Mouse (Mus musculus) cerebellum, adult 2 months (tissue): ENCODE results near the gene Il12a.
"Not testable (repeated sequence)": the region's sequence is repeated elsewhere in the genome, so short reads cannot be mapped to it uniquely, and the experiment has no call there.

Experiments used
- CTCF ChIP-seq: fragments of 200-500 bp; IDR thresholded peaks from 2 replicates; pipeline ENCODE4 v1.5.1; 2011; ENCODE audit warnings: low read depth, mild to moderate bottlenecking, control low read depth, low read length, moderate library complexity, borderline replicate concordance; ENCODE audit not compliant: insufficient read depth
- POLR2A ChIP-seq: fragments of 200-500 bp; IDR thresholded peaks from 2 replicates; pipeline ENCODE4 v1.6.1; 2011; ENCODE audit warnings: low read length, control low read depth, borderline replicate concordance; ENCODE audit not compliant: insufficient read depth

- not testable (repeated sequence) for TF ChIP-seq POLR2A
- TF ChIP-seq CTCF: peak; percentile 55; the same call in 1 of the 2 replicates
These were observed 26.9 kb downstream of the Il12a start for GRCm38 (mm10) chr3:68717346-68717745.
